Mouse (Mus musculus): ENCODE results near the gene Inip. TPM values are rescaled to one million over a fixed set of nuclear protein-coding genes. Genes with fewer than 3 reads are reported as not detected.

Gene Inip
- total and polyA plus RNA-seq, 3 experiments = 41.7 to 95.8 (median 67.9) TPM

DNA sequence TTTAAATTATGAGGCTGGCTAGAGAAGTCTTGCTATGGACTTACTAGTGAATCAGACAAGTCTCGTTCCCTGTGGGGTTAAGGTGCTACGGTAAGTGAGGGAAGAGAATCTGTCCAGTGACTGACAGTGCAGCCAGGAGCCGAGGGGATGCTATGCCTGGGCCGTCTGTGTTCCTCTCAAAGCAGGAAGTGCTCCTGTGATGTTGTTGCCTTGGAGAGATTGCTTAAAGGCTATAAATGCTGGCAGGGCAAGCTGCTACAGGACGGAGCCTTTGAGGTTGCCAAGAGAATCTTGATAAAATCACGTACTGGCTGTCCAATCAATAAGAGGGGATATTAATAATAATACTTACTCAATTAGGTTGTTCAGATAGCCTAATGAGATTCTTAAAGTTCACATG, 31.4 kb upstream of the Inip start:
- DNase-seq (ENCODE audit: low spot score) = no peak
- TF ChIP-seq GATA2 (IDR thresholded peaks at IDR 0.05; ENCODE audit: borderline replicate concordance, low read depth, low read length) = no peak
- no peak for TF ChIP-seq TAL1 (conservative IDR thresholded peaks at IDR 0.05; ENCODE audit: low read depth, low read length)
- TF ChIP-seq POLR2AphosphoS5 (IDR thresholded peaks at IDR 0.05; ENCODE audit: insufficient replicate concordance, low read depth, low read length) = no peak
- TF ChIP-seq CTCF (IDR thresholded peaks at IDR 0.05; ENCODE audit: low read depth, low read length) = no peak
- TF ChIP-seq GATA1 (IDR thresholded peaks at IDR 0.05; ENCODE audit: borderline replicate concordance, low read length) = no peak
- no peak for ATAC-seq (ENCODE audit: extremely low read depth, insufficient number of reproducible peaks, low FRiP score, poor library complexity, severe bottlenecking)
- peaks cover 7% of the 10 kb centered on the region; the same call in 1 of the 2 replicates for H3K4me1 ChIP-seq (ENCODE audit: insufficient read depth, low read depth, low read length)
- no peaks in the 10 kb centered on the region for H3K27me3 ChIP-seq (ENCODE audit: insufficient read depth, low read length)
- H3K4me3 ChIP-seq (ENCODE audit: low read depth, low read length) = no peak overlapping the region
- no peaks in the 10 kb centered on the region for H3K9me3 ChIP-seq (replicated peaks)
- peaks cover 34% of the 10 kb centered on the region for H3K36me3 ChIP-seq (replicated peaks)

DNA sequence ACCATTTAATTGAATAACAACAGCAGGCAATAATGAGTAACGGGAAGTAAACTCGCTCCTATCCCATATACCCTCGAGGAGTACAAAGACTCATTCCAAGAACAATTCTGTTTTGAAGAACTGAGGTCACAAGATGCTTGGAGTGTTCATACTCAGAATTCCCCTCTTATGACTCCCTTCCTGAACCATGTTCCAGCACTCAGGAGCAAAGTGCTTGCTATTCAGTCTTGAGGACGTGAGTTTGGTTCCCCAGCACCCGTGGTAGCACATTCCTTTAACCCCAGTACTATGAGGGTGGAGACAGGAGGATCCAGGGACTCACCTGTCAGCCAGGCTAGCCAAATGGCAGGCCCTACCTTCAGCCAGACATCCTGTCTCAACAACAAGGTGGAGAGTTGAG, 29.6 kb upstream of the Inip start:
- Histone ChIP-seq H3K9me3 (replicated peaks) (no peaks in the 10 kb centered on the region), H3K27me3 (ENCODE audit: insufficient read depth, low read length) (no peaks in the 10 kb centered on the region), H3K4me3 (ENCODE audit: low read depth, low read length) (no peak overlapping the region), H3K4me1 (ENCODE audit: insufficient read depth, low read depth, low read length) (peaks cover 7% of the 10 kb centered on the region), H3K36me3 (replicated peaks) (peaks cover 45% of the 10 kb centered on the region)
- TF ChIP-seq CTCF (IDR thresholded peaks at IDR 0.05; ENCODE audit: low read depth, low read length) (no peak), POLR2AphosphoS5 (IDR thresholded peaks at IDR 0.05; ENCODE audit: insufficient replicate concordance, low read depth, low read length) (no peak), GATA1 (IDR thresholded peaks at IDR 0.05; ENCODE audit: borderline replicate concordance, low read length) (no peak), GATA2 (IDR thresholded peaks at IDR 0.05; ENCODE audit: borderline replicate concordance, low read depth, low read length) (no peak), TAL1 (conservative IDR thresholded peaks at IDR 0.05; ENCODE audit: low read depth, low read length) (no peak)
- no peak for DNase-seq (ENCODE audit: low spot score)
- ATAC-seq (ENCODE audit: extremely low read depth, insufficient number of reproducible peaks, low FRiP score, poor library complexity, severe bottlenecking) = no peak

DNA sequence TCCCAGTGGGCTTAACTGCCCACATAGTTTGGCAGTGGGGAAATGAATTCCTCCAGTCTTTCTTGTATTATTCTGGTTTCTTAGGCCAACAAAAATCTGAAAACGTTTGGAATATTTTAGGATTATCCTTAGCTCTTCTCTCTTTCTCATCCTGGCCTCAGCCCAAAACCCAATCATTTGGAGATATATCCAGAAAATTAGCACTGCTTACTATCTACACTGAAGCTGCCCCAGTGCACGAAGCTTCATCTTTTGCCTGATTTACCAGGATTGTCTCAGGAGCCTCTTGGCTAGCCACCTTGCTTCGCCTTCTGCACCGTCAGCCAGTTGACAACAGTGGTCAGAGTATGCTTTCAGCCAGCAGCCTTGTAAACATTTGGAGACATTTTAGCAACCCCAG, 27.7 kb upstream of the Inip start:
- H3K36me3 ChIP-seq (replicated peaks) = peaks cover 38% of the 10 kb centered on the region

DNA sequence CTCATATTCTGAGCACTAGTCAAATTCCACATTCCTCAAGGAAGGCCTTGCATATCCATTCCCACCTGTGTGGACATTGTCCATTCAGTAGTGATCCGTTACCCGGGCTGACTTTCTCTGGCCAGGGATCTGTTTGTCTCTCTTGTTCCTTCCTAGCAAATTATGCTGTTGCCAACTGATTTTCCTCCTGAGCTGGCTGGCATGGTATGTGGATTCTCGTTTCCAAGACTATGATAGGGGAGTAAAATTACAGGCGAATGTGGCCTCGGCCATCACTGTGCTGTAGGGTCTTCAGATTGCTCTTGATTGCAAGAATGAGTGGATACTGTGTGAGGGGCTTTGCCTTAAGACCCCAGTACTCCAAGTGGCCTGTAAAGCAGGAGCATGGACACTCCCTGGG, 25.0 kb upstream of the Inip start:
- H3K27me3 ChIP-seq (ENCODE audit: insufficient read depth, low read length) = no peaks in the 10 kb centered on the region
- ATAC-seq (ENCODE audit: extremely low read depth, insufficient number of reproducible peaks, low FRiP score, poor library complexity, severe bottlenecking) (no peak), DNase-seq (ENCODE audit: low spot score) (no peak)
- no peaks in the 10 kb centered on the region for H3K9me3 ChIP-seq (replicated peaks)
- no peak overlapping the region for H3K4me3 ChIP-seq (ENCODE audit: low read depth, low read length)
- H3K36me3 ChIP-seq (replicated peaks) = peaks cover 39% of the 10 kb centered on the region
- H3K4me1 ChIP-seq (ENCODE audit: insufficient read depth, low read depth, low read length) = peaks cover 10% of the 10 kb centered on the region
- TF ChIP-seq GATA2 (IDR thresholded peaks at IDR 0.05; ENCODE audit: borderline replicate concordance, low read depth, low read length) (no peak), POLR2AphosphoS5 (IDR thresholded peaks at IDR 0.05; ENCODE audit: insufficient replicate concordance, low read depth, low read length) (no peak), CTCF (IDR thresholded peaks at IDR 0.05; ENCODE audit: low read depth, low read length) (no peak), GATA1 (IDR thresholded peaks at IDR 0.05; ENCODE audit: borderline replicate concordance, low read length) (no peak), TAL1 (conservative IDR thresholded peaks at IDR 0.05; ENCODE audit: low read depth, low read length) (no peak)

More for the DNA sequence above, 27.7 kb upstream of the Inip start:
- H3K4me3 ChIP-seq (ENCODE audit: low read depth, low read length) = no peak overlapping the region
- H3K4me1 ChIP-seq (ENCODE audit: insufficient read depth, low read depth, low read length) = peaks cover 7% of the 10 kb centered on the region
- TF ChIP-seq GATA2 (IDR thresholded peaks at IDR 0.05; ENCODE audit: borderline replicate concordance, low read depth, low read length) (no peak), GATA1 (IDR thresholded peaks at IDR 0.05; ENCODE audit: borderline replicate concordance, low read length) (no peak), POLR2AphosphoS5 (IDR thresholded peaks at IDR 0.05; ENCODE audit: insufficient replicate concordance, low read depth, low read length) (no peak), CTCF (IDR thresholded peaks at IDR 0.05; ENCODE audit: low read depth, low read length) (no peak), TAL1 (conservative IDR thresholded peaks at IDR 0.05; ENCODE audit: low read depth, low read length) (no peak)
- ATAC-seq (ENCODE audit: extremely low read depth, insufficient number of reproducible peaks, low FRiP score, poor library complexity, severe bottlenecking) (no peak), DNase-seq (ENCODE audit: low spot score) (no peak)
- no peaks in the 10 kb centered on the region for H3K27me3 ChIP-seq (ENCODE audit: insufficient read depth, low read length)
- no peaks in the 10 kb centered on the region for H3K9me3 ChIP-seq (replicated peaks)

DNA sequence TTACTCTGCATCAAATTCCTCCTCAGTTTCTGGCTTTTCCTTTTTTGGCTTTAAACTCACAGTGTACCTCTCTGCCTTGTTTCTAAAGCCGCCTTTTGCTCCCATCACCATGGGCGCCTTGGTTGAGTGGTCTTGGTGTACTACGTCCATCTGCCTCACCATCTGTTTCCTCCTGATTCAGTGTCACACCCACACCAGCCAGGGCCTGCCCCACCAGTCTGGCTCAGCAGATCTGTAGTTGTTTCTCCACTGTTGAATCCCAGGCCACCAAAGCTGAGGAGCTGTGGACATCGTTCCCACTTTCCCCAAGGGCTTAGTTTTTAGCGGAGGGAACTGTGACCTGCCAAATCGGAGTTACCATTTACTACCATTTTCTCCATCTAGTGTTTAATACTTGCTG, 24.2 kb upstream of the Inip start:
- TF ChIP-seq POLR2AphosphoS5 (IDR thresholded peaks at IDR 0.05; ENCODE audit: insufficient replicate concordance, low read depth, low read length) = no peak
- TF ChIP-seq CTCF (IDR thresholded peaks at IDR 0.05; ENCODE audit: low read depth, low read length) = no peak
- TF ChIP-seq GATA2 (IDR thresholded peaks at IDR 0.05; ENCODE audit: borderline replicate concordance, low read depth, low read length) = no peak
- no peak for TF ChIP-seq GATA1 (IDR thresholded peaks at IDR 0.05; ENCODE audit: borderline replicate concordance, low read length)
- no peak for TF ChIP-seq TAL1 (conservative IDR thresholded peaks at IDR 0.05; ENCODE audit: low read depth, low read length)
- no peaks in the 10 kb centered on the region for H3K27me3 ChIP-seq (ENCODE audit: insufficient read depth, low read length)
- H3K4me3 ChIP-seq (ENCODE audit: low read depth, low read length) = no peak overlapping the region
- no peak for DNase-seq (ENCODE audit: low spot score)
- H3K4me1 ChIP-seq (ENCODE audit: insufficient read depth, low read depth, low read length) = peaks cover 10% of the 10 kb centered on the region
- H3K9me3 ChIP-seq (replicated peaks) = no peaks in the 10 kb centered on the region
- H3K36me3 ChIP-seq (replicated peaks) = peaks cover 39% of the 10 kb centered on the region
- ATAC-seq (ENCODE audit: extremely low read depth, insufficient number of reproducible peaks, low FRiP score, poor library complexity, severe bottlenecking) = no peak

DNA sequence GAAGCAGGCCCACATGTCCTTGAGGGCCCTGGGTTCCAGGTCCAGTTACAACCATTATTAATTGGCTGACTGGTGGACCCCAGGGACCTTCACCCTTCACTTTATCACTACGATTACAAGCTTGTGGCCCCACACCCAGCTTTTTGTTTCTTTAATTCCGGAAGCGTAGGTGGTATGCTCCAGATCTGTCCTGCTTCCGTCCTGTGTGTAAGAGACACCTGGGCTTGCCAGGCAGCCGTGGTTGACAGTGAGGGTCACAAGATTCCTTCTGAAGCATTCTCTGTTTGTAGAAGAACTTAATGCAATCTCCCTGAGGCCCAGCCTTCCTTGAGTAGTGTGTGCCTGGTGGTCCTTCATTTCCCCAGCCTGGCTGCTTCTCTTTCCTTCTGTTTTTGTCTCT, 23.5 kb upstream of the Inip start:
- TF ChIP-seq TAL1 (conservative IDR thresholded peaks at IDR 0.05; ENCODE audit: low read depth, low read length) (no peak), CTCF (IDR thresholded peaks at IDR 0.05; ENCODE audit: low read depth, low read length) (no peak), GATA2 (IDR thresholded peaks at IDR 0.05; ENCODE audit: borderline replicate concordance, low read depth, low read length) (no peak), GATA1 (IDR thresholded peaks at IDR 0.05; ENCODE audit: borderline replicate concordance, low read length) (no peak), POLR2AphosphoS5 (IDR thresholded peaks at IDR 0.05; ENCODE audit: insufficient replicate concordance, low read depth, low read length) (no peak)
- ATAC-seq (ENCODE audit: extremely low read depth, insufficient number of reproducible peaks, low FRiP score, poor library complexity, severe bottlenecking) (no peak), DNase-seq (ENCODE audit: low spot score) (no peak)
- Histone ChIP-seq H3K27me3 (ENCODE audit: insufficient read depth, low read length) (no peaks in the 10 kb centered on the region), H3K9me3 (replicated peaks) (no peaks in the 10 kb centered on the region), H3K4me1 (ENCODE audit: insufficient read depth, low read depth, low read length) (peaks cover 10% of the 10 kb centered on the region), H3K4me3 (ENCODE audit: low read depth, low read length) (no peak overlapping the region), H3K36me3 (replicated peaks) (peaks cover 40% of the 10 kb centered on the region)

All from G1E (cell line).